Mouse (Mus musculus): Measurements from ENCODE around the gene Lyg1. TPM values are rescaled to one million over a fixed set of nuclear protein-coding genes. Genes with fewer than 3 reads are reported as not detected.

The Lyg1 gene
- polyA plus RNA-seq, 1 experiment from 2014 or later, result not detected

DNA sequence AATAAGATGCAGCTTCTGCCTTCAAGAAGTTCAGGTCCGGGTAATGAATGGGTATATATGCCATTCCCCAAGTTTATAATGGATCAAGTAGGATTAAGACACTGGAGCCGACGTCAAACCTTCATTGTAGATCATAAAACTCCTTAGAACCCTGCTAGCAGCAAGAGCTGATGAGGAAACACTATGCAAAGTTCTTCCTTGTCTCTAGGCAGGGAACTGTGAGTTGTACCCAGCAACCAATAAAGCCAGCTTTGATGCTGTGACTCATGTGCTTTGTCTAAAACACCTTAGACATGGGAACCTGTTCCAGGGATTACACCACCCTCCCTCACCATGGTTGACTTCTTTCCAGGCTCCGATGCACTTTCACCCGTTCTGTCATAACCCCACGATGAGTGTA lies 11.2 kb upstream of the Lyg1 start:
- no peaks in the 10 kb centered on the region for H3K27me3 ChIP-seq (ENCODE audit: control insufficient read depth, insufficient read depth, low read length)
- no peak for ATAC-seq (replicated peaks; ENCODE audit: insufficient number of reproducible peaks, low FRiP score, low TSS enrichment, low read depth)
- WGBS, result 87% methylated on average over 6 of the region's 6 CpGs

DNA sequence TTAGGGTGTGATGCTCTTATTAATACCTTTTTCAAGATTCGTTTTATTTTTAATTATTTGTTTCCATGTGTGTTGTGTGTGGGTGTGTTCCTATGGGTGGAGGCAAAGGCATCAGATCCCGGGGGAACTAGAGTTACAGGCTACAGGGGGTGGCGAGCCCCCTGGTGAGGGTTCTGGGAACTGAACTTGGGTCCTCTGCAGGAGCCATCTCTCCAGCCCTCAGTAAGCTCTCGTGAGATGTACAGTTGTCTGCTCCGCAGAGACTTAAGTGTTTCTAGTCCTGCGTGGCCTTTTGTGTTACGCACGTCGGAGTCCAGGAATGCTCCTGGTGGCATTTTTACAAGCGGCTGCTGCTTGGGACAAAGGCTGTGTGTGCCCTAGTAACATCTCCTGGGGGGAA lies 8.0 kb upstream of the Lyg1 start:
- no peak for ATAC-seq (replicated peaks; ENCODE audit: insufficient number of reproducible peaks, low FRiP score, low TSS enrichment, low read depth)
- Histone ChIP-seq H3K4me1 (ENCODE audit: control insufficient read depth, insufficient read depth, low read length) (no peaks in the 10 kb centered on the region), H3K9ac (replicated peaks; ENCODE audit: low read length) (no peak overlapping the region), H3K4me3 (ENCODE audit: low read depth, low read length) (no peak overlapping the region), H3K27me3 (ENCODE audit: control insufficient read depth, insufficient read depth, low read length) (no peaks in the 10 kb centered on the region), H3K9me3 (replicated peaks; ENCODE audit: control insufficient read depth, low read length) (no peaks in the 10 kb centered on the region), H3K36me3 (replicated peaks; ENCODE audit: control insufficient read depth, insufficient read depth, low read depth, low read length) (no peaks in the 10 kb centered on the region), H3K27ac (replicated peaks; ENCODE audit: low read depth, low read length) (no peak overlapping the region), H3K4me2 (ENCODE audit: low read depth, low read length) (no peak overlapping the region)
- no peak for DNase-seq (ENCODE audit: low spot score)
- 63% methylated on average over 10 of the region's 10 CpGs for WGBS

More for the DNA sequence above, 11.2 kb upstream of the Lyg1 start:
- no peaks in the 10 kb centered on the region for H3K9me3 ChIP-seq (replicated peaks; ENCODE audit: control insufficient read depth, low read length)
- H3K27ac ChIP-seq (replicated peaks; ENCODE audit: low read depth, low read length), result no peak overlapping the region
- H3K36me3 ChIP-seq (replicated peaks; ENCODE audit: control insufficient read depth, insufficient read depth, low read depth, low read length), result no peaks in the 10 kb centered on the region
- DNase-seq (ENCODE audit: low spot score), result no peak
- H3K9ac ChIP-seq (replicated peaks; ENCODE audit: low read length), result no peak overlapping the region
- no peak overlapping the region for H3K4me2 ChIP-seq (ENCODE audit: low read depth, low read length)
- H3K4me3 ChIP-seq (ENCODE audit: low read depth, low read length), result no peak overlapping the region
- H3K4me1 ChIP-seq (ENCODE audit: control insufficient read depth, insufficient read depth, low read length), result no peaks in the 10 kb centered on the region

- no peak overlapping the region for H3K4me3 ChIP-seq (ENCODE audit: low read depth, low read length)
- no peaks in the 10 kb centered on the region for H3K9me3 ChIP-seq (replicated peaks; ENCODE audit: control insufficient read depth, low read length)
- DNase-seq (ENCODE audit: low spot score) (no peak), ATAC-seq (replicated peaks; ENCODE audit: insufficient number of reproducible peaks, low FRiP score, low TSS enrichment, low read depth) (no peak)
- no peak overlapping the region for H3K27ac ChIP-seq (replicated peaks; ENCODE audit: low read depth, low read length)
- H3K27me3 ChIP-seq (ENCODE audit: control insufficient read depth, insufficient read depth, low read length), result no peaks in the 10 kb centered on the region
- H3K4me1 ChIP-seq (ENCODE audit: control insufficient read depth, insufficient read depth, low read length), result no peaks in the 10 kb centered on the region
- no peaks in the 10 kb centered on the region for H3K36me3 ChIP-seq (replicated peaks; ENCODE audit: control insufficient read depth, insufficient read depth, low read depth, low read length)
- WGBS, result 80% methylated on average over 5 of the region's 5 CpGs
- no peak overlapping the region for H3K9ac ChIP-seq (replicated peaks; ENCODE audit: low read length)
- H3K4me2 ChIP-seq (ENCODE audit: low read depth, low read length), result no peak overlapping the region
Measured at GRCm38 (mm10) chr1:37959486-37959885, 1.9 kb upstream of the Lyg1 start.

GRCm38 (mm10) chr1:37958516-37958915 lies 957 bp upstream of the Lyg1 start:
- H3K36me3 ChIP-seq (replicated peaks; ENCODE audit: control insufficient read depth, insufficient read depth, low read depth, low read length), result no peaks in the 10 kb centered on the region
- 84% methylated on average over 2 of the region's 2 CpGs for WGBS
- no peak overlapping the region for H3K4me2 ChIP-seq (ENCODE audit: low read depth, low read length)
- no peaks in the 10 kb centered on the region for H3K4me1 ChIP-seq (ENCODE audit: control insufficient read depth, insufficient read depth, low read length)
- no peak for DNase-seq (ENCODE audit: low spot score)
- H3K4me3 ChIP-seq (ENCODE audit: low read depth, low read length), result no peak overlapping the region
- no peak for ATAC-seq (replicated peaks; ENCODE audit: insufficient number of reproducible peaks, low FRiP score, low TSS enrichment, low read depth)
- no peak overlapping the region for H3K9ac ChIP-seq (replicated peaks; ENCODE audit: low read length)
- no peak overlapping the region for H3K27ac ChIP-seq (replicated peaks; ENCODE audit: low read depth, low read length)
- no peaks in the 10 kb centered on the region for H3K27me3 ChIP-seq (ENCODE audit: control insufficient read depth, insufficient read depth, low read length)
- H3K9me3 ChIP-seq (replicated peaks; ENCODE audit: control insufficient read depth, low read length), result no peaks in the 10 kb centered on the region

DNA sequence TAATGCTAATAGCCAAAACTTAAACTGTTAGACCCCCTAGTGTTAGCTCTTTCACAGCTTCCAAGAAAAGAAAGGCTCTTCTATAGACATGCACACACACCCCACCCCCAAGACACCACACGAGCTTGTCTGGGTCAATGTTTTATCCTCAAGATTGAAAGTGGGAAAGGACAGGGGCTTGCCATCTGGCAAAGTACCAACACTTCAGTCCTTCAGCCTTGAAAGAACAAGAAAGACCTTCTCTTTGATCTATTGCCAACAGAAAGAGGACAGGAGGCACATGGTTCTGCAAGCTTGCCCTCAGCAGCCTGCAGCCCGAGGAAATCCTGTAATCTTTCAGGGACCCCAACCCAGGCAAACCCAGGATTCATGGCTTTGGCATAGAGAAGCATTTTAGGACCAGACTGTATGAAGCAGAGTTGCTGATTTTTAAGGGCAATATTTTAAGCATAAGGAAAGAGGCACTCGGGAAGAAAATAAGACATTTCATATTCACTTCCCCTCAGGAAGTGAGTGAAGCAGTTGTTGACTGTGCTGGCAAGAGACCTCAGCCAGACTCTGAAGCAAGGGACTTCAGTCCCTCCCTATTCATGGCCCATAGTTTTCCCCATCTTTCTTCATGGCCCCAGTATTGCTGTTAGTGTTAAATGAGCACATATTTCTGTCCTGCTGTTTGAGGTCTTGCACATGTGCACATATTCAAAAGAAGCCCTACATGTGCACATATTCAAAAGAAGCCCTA lies 698 bp downstream of the Lyg1 start:
- Histone ChIP-seq H3K4me3 (ENCODE audit: low read depth, low read length) (no peak overlapping the region), H3K9ac (replicated peaks; ENCODE audit: low read length) (no peak overlapping the region), H3K4me2 (ENCODE audit: low read depth, low read length) (no peak overlapping the region), H3K4me1 (ENCODE audit: control insufficient read depth, insufficient read depth, low read length) (no peaks in the 10 kb centered on the region), H3K9me3 (replicated peaks; ENCODE audit: control insufficient read depth, low read length) (no peaks in the 10 kb centered on the region), H3K36me3 (replicated peaks; ENCODE audit: control insufficient read depth, insufficient read depth, low read depth, low read length) (no peaks in the 10 kb centered on the region), H3K27me3 (ENCODE audit: control insufficient read depth, insufficient read depth, low read length) (no peaks in the 10 kb centered on the region), H3K27ac (replicated peaks; ENCODE audit: low read depth, low read length) (no peak overlapping the region)
- DNase-seq (ENCODE audit: low spot score) (no peak), ATAC-seq (replicated peaks; ENCODE audit: insufficient number of reproducible peaks, low FRiP score, low TSS enrichment, low read depth) (no peak)
- WGBS, result 55% methylated on average over 3 of the region's 3 CpGs

GRCm38 (mm10) chr1:37955251-37955650 lies 2.3 kb downstream of the Lyg1 start:
- Histone ChIP-seq H3K36me3 (replicated peaks; ENCODE audit: control insufficient read depth, insufficient read depth, low read depth, low read length) (no peaks in the 10 kb centered on the region), H3K9ac (replicated peaks; ENCODE audit: low read length) (no peak overlapping the region), H3K9me3 (replicated peaks; ENCODE audit: control insufficient read depth, low read length) (no peaks in the 10 kb centered on the region), H3K4me2 (ENCODE audit: low read depth, low read length) (no peak overlapping the region), H3K4me1 (ENCODE audit: control insufficient read depth, insufficient read depth, low read length) (no peaks in the 10 kb centered on the region), H3K27ac (replicated peaks; ENCODE audit: low read depth, low read length) (no peak overlapping the region), H3K4me3 (ENCODE audit: low read depth, low read length) (no peak overlapping the region), H3K27me3 (ENCODE audit: control insufficient read depth, insufficient read depth, low read length) (no peaks in the 10 kb centered on the region)
- WGBS, result 94% methylated on average over 2 of the region's 2 CpGs
- ATAC-seq (replicated peaks; ENCODE audit: insufficient number of reproducible peaks, low FRiP score, low TSS enrichment, low read depth) (no peak), DNase-seq (ENCODE audit: low spot score) (no peak)

DNA sequence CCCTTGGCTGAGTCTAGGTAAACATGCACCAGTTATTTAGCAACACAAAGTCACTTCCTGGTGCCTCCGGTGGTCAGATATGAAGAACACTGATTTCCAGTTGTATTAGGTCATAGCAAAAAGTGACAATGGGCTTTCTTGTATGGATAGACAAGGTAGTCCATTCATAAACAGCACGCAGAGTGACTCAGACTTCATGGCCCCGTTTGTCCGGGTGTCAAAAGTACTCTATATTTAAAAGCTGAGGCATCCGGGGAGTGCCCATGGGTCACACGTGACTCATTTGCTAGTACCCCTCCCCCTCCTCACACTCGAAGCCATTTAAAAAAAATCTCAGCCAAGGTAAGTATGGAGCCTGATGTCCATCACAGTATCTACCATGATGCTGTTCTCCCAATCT lies 2.8 kb downstream of the Lyg1 start:
- H3K4me3 ChIP-seq (ENCODE audit: low read depth, low read length), result no peak overlapping the region
- WGBS, result 81% methylated on average over 7 of the region's 7 CpGs
- no peak for DNase-seq (ENCODE audit: low spot score)
- H3K4me1 ChIP-seq (ENCODE audit: control insufficient read depth, insufficient read depth, low read length), result no peaks in the 10 kb centered on the region
- H3K36me3 ChIP-seq (replicated peaks; ENCODE audit: control insufficient read depth, insufficient read depth, low read depth, low read length), result no peaks in the 10 kb centered on the region
- H3K4me2 ChIP-seq (ENCODE audit: low read depth, low read length), result no peak overlapping the region
- no peaks in the 10 kb centered on the region for H3K27me3 ChIP-seq (ENCODE audit: control insufficient read depth, insufficient read depth, low read length)
- H3K9me3 ChIP-seq (replicated peaks; ENCODE audit: control insufficient read depth, low read length), result no peaks in the 10 kb centered on the region
- H3K27ac ChIP-seq (replicated peaks; ENCODE audit: low read depth, low read length), result no peak overlapping the region
- no peak overlapping the region for H3K9ac ChIP-seq (replicated peaks; ENCODE audit: low read length)
- ATAC-seq (replicated peaks; ENCODE audit: insufficient number of reproducible peaks, low FRiP score, low TSS enrichment, low read depth), result no peak

DNA sequence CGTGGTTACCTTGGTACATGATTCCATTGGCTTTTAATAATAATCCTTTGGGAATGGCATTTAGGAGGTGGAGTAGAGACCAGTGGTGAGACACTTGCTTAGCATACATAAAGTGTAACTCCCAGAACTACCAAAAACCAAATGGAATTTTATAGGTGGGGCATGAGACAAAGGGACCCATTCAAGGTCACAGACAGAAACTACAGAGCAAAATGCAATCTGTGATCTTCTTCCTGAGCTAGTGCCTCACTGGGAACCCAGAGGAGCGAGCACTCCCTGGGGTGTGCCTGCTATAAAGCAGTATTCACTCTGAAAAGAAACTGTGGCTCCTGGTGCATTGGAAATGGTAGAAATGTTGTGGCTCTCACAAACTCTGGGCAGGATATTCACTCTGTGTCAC lies 8.7 kb downstream of the Lyg1 start:
- Histone ChIP-seq H3K4me3 (ENCODE audit: low read depth, low read length) (no peak overlapping the region), H3K27me3 (ENCODE audit: control insufficient read depth, insufficient read depth, low read length) (no peaks in the 10 kb centered on the region), H3K36me3 (replicated peaks; ENCODE audit: control insufficient read depth, insufficient read depth, low read depth, low read length) (no peaks in the 10 kb centered on the region), H3K4me1 (ENCODE audit: control insufficient read depth, insufficient read depth, low read length) (no peaks in the 10 kb centered on the region), H3K9me3 (replicated peaks; ENCODE audit: control insufficient read depth, low read length) (no peaks in the 10 kb centered on the region), H3K4me2 (ENCODE audit: low read depth, low read length) (no peak overlapping the region), H3K9ac (replicated peaks; ENCODE audit: low read length) (no peak overlapping the region), H3K27ac (replicated peaks; ENCODE audit: low read depth, low read length) (no peak overlapping the region)
- ATAC-seq (replicated peaks; ENCODE audit: insufficient number of reproducible peaks, low FRiP score, low TSS enrichment, low read depth), result no peak
- DNase-seq (ENCODE audit: low spot score), result no peak
- 74% methylated on average over 2 of the region's 2 CpGs for WGBS

Data from embryonic facial prominence, embryonic 11.5 days (tissue).